Mouse (Mus musculus): ENCODE data around the gene Prex1. TPM values are rescaled to one million over a fixed set of nuclear protein-coding genes. Genes with fewer than 3 reads are reported as not detected.
A peak's percentile ranks its signal among the peaks of the same experiment; 100 is the strongest.
"Not testable (repeated sequence)": the region's sequence is repeated elsewhere in the genome, so short reads cannot be mapped to it uniquely, and the experiment has no call there.

The Prex1 gene
- polyA plus RNA-seq, 1 experiment from 2014 or later = 35.2 TPM

DNA sequence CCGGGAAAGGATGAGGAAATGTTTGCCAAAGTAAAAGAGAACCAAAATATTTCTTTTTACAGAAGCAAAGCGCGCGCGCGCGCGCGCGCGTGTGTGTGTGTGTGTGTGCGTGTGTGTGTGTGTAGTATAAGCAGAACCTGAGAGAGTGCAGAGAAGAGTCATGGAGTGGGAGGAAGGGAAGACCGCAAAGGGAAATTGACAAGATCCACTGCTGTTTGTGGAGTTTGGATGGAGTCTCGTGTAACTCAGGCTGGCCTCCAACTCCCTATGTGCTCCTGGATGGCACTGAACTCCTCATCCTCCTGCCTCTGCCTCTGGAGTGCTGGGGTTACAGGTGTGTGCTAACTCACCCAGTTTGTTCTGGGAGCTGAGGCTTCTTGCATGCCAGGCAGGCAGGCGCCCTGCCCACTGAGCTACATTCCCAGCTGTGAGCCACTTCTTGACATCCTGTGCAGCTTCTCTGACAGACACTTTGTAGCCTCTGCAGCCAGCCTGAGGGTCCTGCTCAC is 191.0 kb downstream of the Prex1 start:
- 91% methylated on average over 15 of the region's 15 CpGs for WGBS
- no peak overlapping the region for H3K4me3 ChIP-seq
- peaks cover 16% of the 10 kb centered on the region for H3K27me3 ChIP-seq (replicated peaks; ENCODE audit: low read depth, poor library complexity, severe bottlenecking)
- no peaks in the 10 kb centered on the region for H3K36me3 ChIP-seq (replicated peaks)
- no peaks in the 10 kb centered on the region for H3K9me3 ChIP-seq
- peaks cover 43% of the 10 kb centered on the region for H3K4me1 ChIP-seq
- H3K27ac ChIP-seq (replicated peaks) = 0 out of 2 replicates have a peak overlapping the region, but pooled peaks have one; percentile 0
- no peak for DNase-seq (ENCODE audit: low spot score)

DNA sequence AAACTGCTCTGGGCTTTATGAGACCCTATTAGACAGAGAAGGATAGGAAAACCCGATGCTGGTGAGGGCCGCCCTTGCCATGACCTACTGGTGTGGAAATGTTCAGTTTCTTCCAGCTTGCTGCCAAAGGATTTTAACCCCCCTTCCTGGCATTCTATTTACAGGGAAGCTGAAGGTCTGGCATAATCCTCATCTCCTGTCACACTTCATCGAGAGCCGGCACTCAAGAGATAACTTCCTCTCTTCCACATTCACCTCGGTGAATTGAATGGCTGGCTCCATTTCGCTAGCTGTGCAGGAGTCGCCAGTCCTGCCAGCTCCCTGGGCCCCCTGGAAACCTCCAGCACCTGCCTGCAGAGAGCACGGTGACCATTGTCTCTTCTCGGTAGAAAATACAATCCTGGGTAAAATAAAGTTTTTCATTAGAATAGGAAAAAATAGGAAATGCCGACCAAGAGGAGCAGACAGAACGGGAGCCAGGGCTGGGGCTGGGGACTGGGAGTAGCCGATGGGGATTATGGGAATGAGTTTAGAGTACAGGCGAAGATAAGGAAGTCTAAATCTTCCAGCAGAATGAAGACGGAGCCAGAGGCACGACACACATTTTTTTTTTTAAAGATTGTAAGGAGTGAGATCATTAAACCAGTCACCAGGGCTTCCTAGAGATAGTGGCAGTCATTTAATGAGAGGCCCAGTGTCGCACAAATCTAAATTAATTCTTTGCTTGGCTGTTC is 191.6 kb downstream of the Prex1 start:
- 63% methylated on average over 16 of the region's 16 CpGs for WGBS
- H3K4me1 ChIP-seq = peaks cover 48% of the 10 kb centered on the region
- peaks cover 16% of the 10 kb centered on the region for H3K27me3 ChIP-seq (replicated peaks; ENCODE audit: low read depth, poor library complexity, severe bottlenecking)
- H3K9me3 ChIP-seq = no peaks in the 10 kb centered on the region
- H3K27ac ChIP-seq (replicated peaks) = no peak overlapping the region
- no peaks in the 10 kb centered on the region for H3K36me3 ChIP-seq (replicated peaks)
- no peak for DNase-seq (ENCODE audit: low spot score)
- H3K4me3 ChIP-seq = no peak overlapping the region

DNA sequence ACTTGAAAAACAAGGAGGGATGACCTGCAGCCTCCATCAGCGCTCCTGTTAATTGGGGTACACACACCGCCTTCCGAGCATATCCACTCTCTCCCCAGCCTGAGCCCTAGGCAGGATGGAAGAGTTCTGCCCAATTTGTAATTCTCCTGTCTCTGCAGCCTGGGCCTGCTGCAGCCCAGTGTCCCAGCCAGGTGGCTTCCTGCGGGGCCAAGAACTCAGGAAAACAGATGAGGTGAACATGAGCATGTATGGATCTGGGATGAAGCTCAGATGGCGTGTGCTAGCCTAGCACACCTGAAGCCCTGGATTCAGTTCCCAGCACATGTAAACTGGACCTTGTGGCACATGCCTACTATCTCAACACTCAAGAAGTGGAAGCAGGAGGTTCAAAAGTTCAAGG is 192.2 kb downstream of the Prex1 start:
- Histone ChIP-seq H3K4me3 (no peak overlapping the region), H3K4me1 (peaks cover 54% of the 10 kb centered on the region), H3K27ac (replicated peaks) (peak overlapping the region; percentile 40; the same call in 1 of the 2 replicates), H3K9me3 (no peaks in the 10 kb centered on the region), H3K27me3 (replicated peaks; ENCODE audit: low read depth, poor library complexity, severe bottlenecking) (peaks cover 16% of the 10 kb centered on the region), H3K36me3 (replicated peaks) (no peaks in the 10 kb centered on the region)
- WGBS = 88% methylated on average over 5 of the region's 5 CpGs
- no peak for DNase-seq (ENCODE audit: low spot score)

DNA sequence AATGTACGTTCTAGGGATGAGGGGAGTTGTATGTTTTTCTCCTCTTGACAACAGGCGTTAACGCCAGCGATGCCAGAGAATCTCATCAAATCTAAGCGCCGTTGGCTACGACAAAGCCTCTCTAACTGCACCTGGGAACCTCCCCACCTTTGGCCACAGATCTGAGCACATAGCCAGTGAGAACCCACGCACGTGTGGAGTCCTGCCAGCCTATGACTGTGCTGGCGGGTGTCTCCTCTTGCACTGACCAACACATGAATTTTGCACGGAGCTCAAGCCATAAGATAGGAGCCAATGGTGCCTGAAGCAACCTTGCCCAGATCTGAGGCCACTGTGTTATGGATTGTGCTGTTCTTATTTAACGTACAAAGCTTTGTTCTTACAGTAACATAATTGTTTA is 193.1 kb downstream of the Prex1 start:
- 92% methylated on average over 12 of the region's 12 CpGs for WGBS
- Histone ChIP-seq H3K36me3 (replicated peaks) (no peaks in the 10 kb centered on the region), H3K4me1 (peaks cover 51% of the 10 kb centered on the region), H3K4me3 (no peak overlapping the region), H3K27me3 (replicated peaks; ENCODE audit: low read depth, poor library complexity, severe bottlenecking) (peaks cover 16% of the 10 kb centered on the region), H3K27ac (replicated peaks) (no peak overlapping the region), H3K9me3 (no peaks in the 10 kb centered on the region)
- DNase-seq (ENCODE audit: low spot score) = no peak

DNA sequence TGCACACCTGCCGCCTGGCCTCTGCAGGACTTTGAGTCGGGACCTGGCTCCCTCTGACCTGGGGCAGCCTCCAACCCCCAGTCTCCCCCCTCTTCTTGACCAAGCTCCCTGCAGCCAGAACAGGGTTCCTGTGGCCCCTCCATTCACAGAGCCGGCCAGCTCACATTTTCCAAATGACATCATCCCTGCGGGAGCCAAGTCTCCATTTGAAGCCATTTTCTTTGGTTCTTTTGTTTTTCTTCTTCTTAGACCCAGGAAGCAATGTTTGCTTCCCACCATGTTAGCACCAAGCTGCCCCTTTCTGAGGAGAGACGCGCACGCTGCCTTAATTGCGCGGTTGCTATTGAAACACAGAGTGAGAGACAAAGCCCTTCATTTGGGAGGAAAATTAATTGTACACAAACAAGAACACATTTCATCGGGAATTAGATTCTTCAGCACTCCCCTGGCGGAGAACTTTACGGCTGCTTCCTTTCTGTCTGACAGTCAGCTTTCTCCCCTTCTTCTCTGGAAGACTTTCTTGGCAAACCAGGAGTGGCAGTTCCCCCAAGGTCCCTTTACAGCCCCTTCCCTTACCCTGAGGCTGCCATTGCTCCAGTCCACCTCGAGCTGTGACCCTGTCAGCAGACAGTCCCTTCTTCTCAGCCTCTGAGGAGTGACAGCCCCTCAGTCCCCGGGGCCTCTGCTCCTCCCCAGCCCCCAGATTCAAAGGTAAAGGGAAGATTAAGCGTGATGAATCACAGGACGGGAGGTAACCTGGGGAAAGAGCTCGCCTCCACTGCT is 196.0 kb downstream of the Prex1 start:
- H3K9me3 ChIP-seq; H3K36me3 ChIP-seq (replicated peaks): not testable (repeated sequence)
- H3K27me3 ChIP-seq (replicated peaks; ENCODE audit: low read depth, poor library complexity, severe bottlenecking) = peaks cover 23% of the 10 kb centered on the region
- peak; percentile 51 for DNase-seq (ENCODE audit: low spot score)
- H3K4me3 ChIP-seq = peak overlapping the region; percentile 35; the same call in 1 of the 2 replicates
- H3K27ac ChIP-seq (replicated peaks) = peak overlapping the region; percentile 72
- WGBS = 5% methylated on average over 15 of the region's 17 CpGs
- peaks cover 53% of the 10 kb centered on the region for H3K4me1 ChIP-seq

DNA sequence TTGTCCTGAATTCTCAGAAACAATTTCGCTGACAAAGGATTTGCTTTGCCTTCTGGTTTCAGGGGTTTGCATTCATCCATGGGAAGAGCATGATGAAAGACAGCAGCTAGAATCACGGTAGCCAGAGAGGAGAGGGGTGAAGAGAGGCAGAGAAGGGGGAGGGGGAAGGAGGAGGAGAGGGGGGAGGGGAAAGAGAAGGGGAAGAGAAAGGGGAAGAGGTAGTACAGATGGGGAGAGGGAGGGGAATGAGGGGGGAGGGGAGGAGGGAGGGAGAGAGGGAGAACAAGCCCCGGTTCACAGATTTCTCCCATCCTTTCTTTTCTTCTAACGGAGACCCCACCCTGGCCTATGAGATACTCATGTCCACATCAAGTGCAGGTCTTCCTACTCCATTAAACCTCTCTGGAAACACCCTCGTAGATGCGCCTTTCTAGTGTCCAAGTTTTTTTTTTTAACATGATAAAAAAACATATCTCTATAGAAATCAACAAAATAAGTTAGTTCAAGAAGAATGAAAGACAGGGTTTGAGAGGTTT is 196.7 kb downstream of the Prex1 start:
- peaks cover 51% of the 10 kb centered on the region for H3K4me1 ChIP-seq
- H3K27ac ChIP-seq (replicated peaks) = peak overlapping the region; percentile 72
- H3K27me3 ChIP-seq (replicated peaks; ENCODE audit: low read depth, poor library complexity, severe bottlenecking) = peaks cover 23% of the 10 kb centered on the region
- no peak overlapping the region for H3K4me3 ChIP-seq
- no peaks in the 10 kb centered on the region for H3K36me3 ChIP-seq (replicated peaks)
- 37% methylated on average over 6 of the region's 6 CpGs for WGBS
- DNase-seq (ENCODE audit: low spot score) = no peak
- no peaks in the 10 kb centered on the region for H3K9me3 ChIP-seq

Other genes with a start within 250 kb of the Prex1 start
- 10.6 and 12.0 TPM in 2 replicates for gene Trp53rkb, start 78.7 kb upstream of the Prex1 start, polyA plus RNA-seq (2016; fragmentation: Nextera tagmentation; extraction: Ambion mirVana)
- 4.7 and 5.5 TPM in 2 replicates for gene Arfgef2, start 91.8 kb upstream of the Prex1 start, polyA plus RNA-seq (2016; fragmentation: Nextera tagmentation; extraction: Ambion mirVana)
- gene Cse1l, start 192.2 kb upstream of the Prex1 start, polyA plus RNA-seq (2016; fragmentation: Nextera tagmentation; extraction: Ambion mirVana) = 213 and 222 TPM in 2 replicates

Measured in embryonic facial prominence, embryonic 10.5 days (tissue).